Mouse (Mus musculus): ENCODE measurements at regions not wholly inside any gene's neighbourhood (a gene's known extent, or its start where the extent isn't known, plus 50 kb on each side); places are given as distances from the start of the nearest gene placed in this dataset.

GRCm38 (mm10) chr10:116649287-116649686, 68.0 kb upstream of the Cnot2 start:
- no peak for TF ChIP-seq POLR2A (IDR thresholded peaks at IDR 0.05; ENCODE audit: control insufficient read depth, low read depth, low read length)
- no peak for TF ChIP-seq CTCF (IDR thresholded peaks at IDR 0.05; ENCODE audit: control insufficient read depth, insufficient read depth, insufficient replicate concordance, low read depth, low read length)

GRCm38 (mm10) chr10:116646035-116646434, 64.7 kb upstream of the Cnot2 start:
- no peak overlapping the region for H3K4me3 ChIP-seq (ENCODE audit: control insufficient read depth, low read depth, low read length)
- no peak overlapping the region for H3K27ac ChIP-seq (ENCODE audit: control insufficient read depth, insufficient read depth, low read depth, low read length)
- no peaks in the 10 kb centered on the region for H3K36me3 ChIP-seq (ENCODE audit: control insufficient read depth, insufficient read depth, low read length)
- H3K27me3 ChIP-seq (ENCODE audit: control insufficient read depth, insufficient read depth, low read length) = no peaks in the 10 kb centered on the region
- H3K4me1 ChIP-seq (ENCODE audit: control insufficient read depth, insufficient read depth, low read length) = no peaks in the 10 kb centered on the region
- TF ChIP-seq CTCF (IDR thresholded peaks at IDR 0.05; ENCODE audit: control insufficient read depth, insufficient read depth, insufficient replicate concordance, low read depth, low read length) = no peak
- TF ChIP-seq POLR2A (IDR thresholded peaks at IDR 0.05; ENCODE audit: control insufficient read depth, low read depth, low read length) = no peak

More at GRCm38 (mm10) chr10:116649287-116649686, 68.0 kb upstream of the Cnot2 start:
- no peak overlapping the region for H3K27ac ChIP-seq (ENCODE audit: control insufficient read depth, insufficient read depth, low read depth, low read length)
- no peaks in the 10 kb centered on the region for H3K36me3 ChIP-seq (ENCODE audit: control insufficient read depth, insufficient read depth, low read length)
- no peak overlapping the region for H3K4me3 ChIP-seq (ENCODE audit: control insufficient read depth, low read depth, low read length)
- H3K4me1 ChIP-seq (ENCODE audit: control insufficient read depth, insufficient read depth, low read length) = no peaks in the 10 kb centered on the region; the same call in none of the 2 replicates
- no peaks in the 10 kb centered on the region for H3K27me3 ChIP-seq (ENCODE audit: control insufficient read depth, insufficient read depth, low read length)

- Histone ChIP-seq H3K36me3 (ENCODE audit: control insufficient read depth, insufficient read depth, low read length) (no peaks in the 10 kb centered on the region), H3K27me3 (ENCODE audit: control insufficient read depth, insufficient read depth, low read length) (no peaks in the 10 kb centered on the region), H3K27ac (ENCODE audit: control insufficient read depth, insufficient read depth, low read depth, low read length) (no peak overlapping the region), H3K4me3 (ENCODE audit: control insufficient read depth, low read depth, low read length) (no peak overlapping the region), H3K4me1 (ENCODE audit: control insufficient read depth, insufficient read depth, low read length) (no peaks in the 10 kb centered on the region)
- TF ChIP-seq CTCF (IDR thresholded peaks at IDR 0.05; ENCODE audit: control insufficient read depth, insufficient read depth, insufficient replicate concordance, low read depth, low read length) (no peak), POLR2A (IDR thresholded peaks at IDR 0.05; ENCODE audit: control insufficient read depth, low read depth, low read length) (no peak)
Observed at GRCm38 (mm10) chr10:116645631-116646030, 64.3 kb upstream of the Cnot2 start.

GRCm38 (mm10) chr10:116645108-116645507, 63.8 kb upstream of the Cnot2 start:
- Histone ChIP-seq H3K4me1 (ENCODE audit: control insufficient read depth, insufficient read depth, low read length) (no peaks in the 10 kb centered on the region), H3K27ac (ENCODE audit: control insufficient read depth, insufficient read depth, low read depth, low read length) (no peak overlapping the region)
- TF ChIP-seq CTCF (IDR thresholded peaks at IDR 0.05; ENCODE audit: control insufficient read depth, insufficient read depth, insufficient replicate concordance, low read depth, low read length) (no peak), POLR2A (IDR thresholded peaks at IDR 0.05; ENCODE audit: control insufficient read depth, low read depth, low read length) (no peak)

More at GRCm38 (mm10) chr10:116645108-116645507, 63.8 kb upstream of the Cnot2 start:
- Histone ChIP-seq H3K36me3 (ENCODE audit: control insufficient read depth, insufficient read depth, low read length) (no peaks in the 10 kb centered on the region), H3K4me3 (ENCODE audit: control insufficient read depth, low read depth, low read length) (no peak overlapping the region), H3K27me3 (ENCODE audit: control insufficient read depth, insufficient read depth, low read length) (no peaks in the 10 kb centered on the region)
